Mouse (Mus musculus): Measurements from ENCODE around the gene Cnot2.

Cnot2 gene

GRCm38 (mm10) chr10:116562731-116563480, 18.4 kb downstream of the Cnot2 start:
- DNase-seq (ENCODE audit: low spot score in 2 of 2): no peak

- no peak for DNase-seq (ENCODE audit: low spot score in 2 of 2)
These were observed 19.1 kb downstream of the Cnot2 start for GRCm38 (mm10) chr10:116562210-116562609.

GRCm38 (mm10) chr10:116559171-116559570, 22.1 kb downstream of the Cnot2 start:
- no peak for DNase-seq (ENCODE audit: low spot score in 2 of 2)

GRCm38 (mm10) chr10:116557166-116557565, 24.1 kb downstream of the Cnot2 start:
- no peak for DNase-seq (ENCODE audit: low spot score in 2 of 2)

GRCm38 (mm10) chr10:116554434-116554833, 26.9 kb downstream of the Cnot2 start:
- DNase-seq (ENCODE audit: low spot score in 2 of 2): no peak

- DNase-seq (ENCODE audit: low spot score in 2 of 2): no peak
These were observed 33.4 kb downstream of the Cnot2 start for GRCm38 (mm10) chr10:116547958-116548357.

- DNase-seq (ENCODE audit: low spot score in 2 of 2): no peak
These were observed 35.1 kb downstream of the Cnot2 start for GRCm38 (mm10) chr10:116546177-116546576.

- no peak for DNase-seq (ENCODE audit: low spot score in 2 of 2)
These were observed 38.2 kb downstream of the Cnot2 start for GRCm38 (mm10) chr10:116543061-116543460.

- no peak for DNase-seq (ENCODE audit: low spot score in 2 of 2)
These were observed 40.6 kb downstream of the Cnot2 start for GRCm38 (mm10) chr10:116540750-116541149.

GRCm38 (mm10) chr10:116537495-116537894, 43.8 kb downstream of the Cnot2 start:
- DNase-seq (ENCODE audit: low spot score in 2 of 2): no peak

- no peak for DNase-seq (ENCODE audit: low spot score in 2 of 2)
These were observed 47.0 kb downstream of the Cnot2 start for GRCm38 (mm10) chr10:116534278-116534677.

GRCm38 (mm10) chr10:116532561-116532960, 48.8 kb downstream of the Cnot2 start:
- no peak for DNase-seq (ENCODE audit: low spot score in 2 of 2)

GRCm38 (mm10) chr10:116531063-116531462, 50.2 kb downstream of the Cnot2 start:
- no peak for DNase-seq (ENCODE audit: low spot score in 2 of 2)

GRCm38 (mm10) chr10:116519588-116519987, 61.7 kb downstream of the Cnot2 start:
- DNase-seq (ENCODE audit: low spot score in 2 of 2): no peak

- DNase-seq (ENCODE audit: low spot score in 2 of 2): no peak
These were observed 65.7 kb downstream of the Cnot2 start for GRCm38 (mm10) chr10:116515590-116515989.

GRCm38 (mm10) chr10:116515158-116515557, 66.2 kb downstream of the Cnot2 start:
- DNase-seq (ENCODE audit: low spot score in 2 of 2): no peak

GRCm38 (mm10) chr10:116513254-116513635, 68.1 kb downstream of the Cnot2 start:
- DNase-seq (ENCODE audit: low spot score in 2 of 2): no peak

- DNase-seq (ENCODE audit: low spot score in 2 of 2): no peak
These were observed 68.6 kb downstream of the Cnot2 start for GRCm38 (mm10) chr10:116512521-116513253.

GRCm38 (mm10) chr10:116505303-116506014, 75.9 kb downstream of the Cnot2 start:
- DNase-seq (ENCODE audit: low spot score in 2 of 2): no peak

- no peak for DNase-seq (ENCODE audit: low spot score in 2 of 2)
These were observed 88.5 kb downstream of the Cnot2 start for GRCm38 (mm10) chr10:116492768-116493167.

- DNase-seq (ENCODE audit: low spot score in 2 of 2): no peak
These were observed 94.2 kb downstream of the Cnot2 start for GRCm38 (mm10) chr10:116486895-116487747.

GRCm38 (mm10) chr10:116481917-116482316, 99.4 kb downstream of the Cnot2 start:
- DNase-seq (ENCODE audit: low spot score in 2 of 2): no peak
